Mouse (Mus musculus) testis, adult 2 months (tissue): ENCODE results near the gene Atg10.

ENCODE experiments used
- CTCF ChIP-seq: fragments of 200-500 bp; IDR thresholded peaks from 2 replicates; pipeline ENCODE4 v1.5.1; 2012; ENCODE audit warnings: low read depth, mild to moderate bottlenecking, inconsistent platforms, low read length, moderate library complexity; ENCODE audit not compliant: control insufficient read depth, insufficient read depth, insufficient replicate concordance
- POLR2A ChIP-seq: fragments of 200-500 bp; IDR thresholded peaks from 2 replicates; pipeline ENCODE4 v1.6.1; 2012; ENCODE audit warnings: low read depth, mild to moderate bottlenecking, inconsistent platforms, low read length, moderate library complexity; ENCODE audit not compliant: control insufficient read depth

GRCm38 (mm10) chr13:90988226-90988625 is 235.5 kb downstream of the Atg10 start:
- TF ChIP-seq POLR2A (no peak), CTCF (no peak)
